Mouse (Mus musculus) Patski (cell line): Measurements from ENCODE around the gene Trcg1. TPM values are rescaled to one million over a fixed set of nuclear protein-coding genes. Genes with fewer than 3 reads are reported as not detected.

Experiments used
- ATAC-seq: fragments of 100-300 bp; one replicate; pipeline ENCODE4 v1.8.0; 2021
- CTCF ChIA-PET: fragments of 350-600 bp; sonication (Branson Sonifier 250); formaldehyde crosslinking; loops from one replicate; lab custom pipeline; 2022; ENCODE audit warnings: inconsistent platforms; lab: Charles Lee
- POLR2A ChIA-PET: fragments of 350-600 bp; sonication (Branson Sonifier 250); formaldehyde crosslinking; loops from one replicate; lab custom pipeline; 2022; ENCODE audit warnings: antibody characterized with exemption, inconsistent platforms; lab: Charles Lee
- DNase-seq: peaks from one replicate; pipeline ENCODE4 v3.0.0-alpha.2; 2011; ENCODE audit warnings: low read depth, low spot score
- H3K27me3 ChIP-seq: fragments of 371-371 bp; one replicate; pipeline ENCODE4 v1.5.1; 2021
- CTCF ChIP-seq: fragments of 100-300 bp; IDR thresholded peaks from one replicate; pipeline ENCODE4 v1.5.1; 2021
- in situ Hi-C: fragments of 300-500 bp; cut with MboI; formaldehyde crosslinking; loops from 3 replicates; pipeline ENCODE4 v1.11.1; 2018; ENCODE audit warnings: low pct_unique_long_range_greater_than_20kb, mixed read lengths
- polyA plus RNA-seq: library from polyadenylated mRNA; unstranded; gene quantifications from one replicate; pipeline ENCODE4 v1.2.3, GENCODE M21; 2021

Gene Trcg1
- polyA plus RNA-seq, 1 experiment from 2014 or later = not detected

- no peak for TF ChIP-seq CTCF
- in situ Hi-C loops = no loop called here
- ATAC-seq = peak; percentile 54
- H3K27me3 ChIP-seq = no peaks in the 10 kb centered on the region
- peak; percentile 78 for DNase-seq
- POLR2A ChIA-PET = interaction anchor here (0.6 to 2.0 kb wide), 3 partner anchors 9 to 10 kb away, joined by 3 to 5 read pairs (median 4); no protein-coding TSS in a partner anchor
- CTCF ChIA-PET = interaction anchor here (1.0 to 1.1 kb wide), 2 partner anchors 16 to 190 kb away, joined by 3 to 4 read pairs; no protein-coding TSS in a partner anchor
These were observed 10.9 kb downstream of the Trcg1 start for GRCm38 (mm10) chr9:57247201-57247671.

- ChIA-PET POLR2A (interaction anchor here (0.7 to 2.0 kb wide), 4 partner anchors 10 to 35 kb away, joined by 3 to 5 read pairs (median 4); no protein-coding TSS in a partner anchor), CTCF (interaction anchor here (1.0 kb wide), 1 partner anchor 189 kb away, joined by 3 read pairs; no protein-coding TSS in a partner anchor)
- no peak for TF ChIP-seq CTCF
- ATAC-seq = peak; percentile 3
- H3K27me3 ChIP-seq = no peaks in the 10 kb centered on the region
- DNase-seq = no peak
- in situ Hi-C loops = no loop called here
These were observed 11.9 kb downstream of the Trcg1 start for GRCm38 (mm10) chr9:57248030-57248942.

- in situ Hi-C loops = no loop called here
- ATAC-seq (no peak), DNase-seq (no peak)
- no peaks in the 10 kb centered on the region for H3K27me3 ChIP-seq
- TF ChIP-seq CTCF = no peak
- CTCF ChIA-PET = no interaction called here
- POLR2A ChIA-PET = no interaction called here
These were observed 13.7 kb downstream of the Trcg1 start for GRCm38 (mm10) chr9:57250026-57250425.

- in situ Hi-C loops = no loop called here
- ChIA-PET POLR2A (no interaction called here), CTCF (no interaction called here)
- ATAC-seq = no peak
- no peak for TF ChIP-seq CTCF
- no peaks in the 10 kb centered on the region for H3K27me3 ChIP-seq
- DNase-seq = no peak
These were observed 14.8 kb downstream of the Trcg1 start for GRCm38 (mm10) chr9:57251139-57251538.

GRCm38 (mm10) chr9:57254061-57254460 is 17.7 kb downstream of the Trcg1 start:
- DNase-seq (no peak), ATAC-seq (no peak)
- in situ Hi-C loops = no loop called here
- ChIA-PET CTCF (no interaction called here), POLR2A (interaction anchor here (1.1 kb wide), 1 partner anchor 25 kb away, joined by 3 read pairs; no protein-coding TSS in a partner anchor)
- H3K27me3 ChIP-seq = no peaks in the 10 kb centered on the region
- no peak for TF ChIP-seq CTCF

- H3K27me3 ChIP-seq = no peaks in the 10 kb centered on the region
- in situ Hi-C loops = no loop called here
- TF ChIP-seq CTCF = no peak
- DNase-seq = no peak
- no peak for ATAC-seq
- ChIA-PET POLR2A (interaction anchor here (0.8 to 1.1 kb wide), 3 partner anchors 10 to 172 kb away, joined by 3 read pairs; no protein-coding TSS in a partner anchor), CTCF (interaction anchor here (1.2 kb wide), 1 partner anchor 9 kb away, joined by 4 read pairs; no protein-coding TSS in a partner anchor)
These were observed 18.6 kb downstream of the Trcg1 start for GRCm38 (mm10) chr9:57254823-57255495.

- H3K27me3 ChIP-seq = no peaks in the 10 kb centered on the region
- ATAC-seq = no peak
- ChIA-PET CTCF (no interaction called here), POLR2A (interaction anchor here (1.0 to 1.2 kb wide), 2 partner anchors 9 to 177 kb away, joined by 3 to 4 read pairs; no protein-coding TSS in a partner anchor)
- DNase-seq = no peak
- in situ Hi-C loops = no loop called here
- TF ChIP-seq CTCF = no peak
These were observed 20.0 kb downstream of the Trcg1 start for GRCm38 (mm10) chr9:57256309-57256708.

GRCm38 (mm10) chr9:57256861-57257260 is 20.5 kb downstream of the Trcg1 start:
- POLR2A ChIA-PET = interaction anchor here (1.2 kb wide), 1 partner anchor 176 kb away, joined by 4 read pairs; no protein-coding TSS in a partner anchor
- TF ChIP-seq CTCF = no peak
- no peaks in the 10 kb centered on the region for H3K27me3 ChIP-seq
- ATAC-seq (no peak), DNase-seq (no peak)
- CTCF ChIA-PET = interaction anchor here (1.1 kb wide), 1 partner anchor 176 kb away, joined by 3 read pairs; no protein-coding TSS in a partner anchor
- in situ Hi-C loops = no loop called here

GRCm38 (mm10) chr9:57257627-57258026 is 21.3 kb downstream of the Trcg1 start:
- no peaks in the 10 kb centered on the region for H3K27me3 ChIP-seq

GRCm38 (mm10) chr9:57259736-57260135 is 23.4 kb downstream of the Trcg1 start:
- in situ Hi-C loops = loop anchor here (5.0 kb wide), 2 partner anchors 78 to 173 kb away; no protein-coding TSS in a partner anchor
- CTCF ChIA-PET = interaction anchor here (1.0 to 1.6 kb wide), 6 partner anchors 10 to 190 kb away, joined by 3 to 4 read pairs (median 4); no protein-coding TSS in a partner anchor
- ATAC-seq (no peak), DNase-seq (no peak)
- no peaks in the 10 kb centered on the region for H3K27me3 ChIP-seq
- POLR2A ChIA-PET = no interaction called here
- TF ChIP-seq CTCF = no peak

More at GRCm38 (mm10) chr9:57257627-57258026, 21.3 kb downstream of the Trcg1 start:
- no peak for TF ChIP-seq CTCF
- CTCF ChIA-PET = interaction anchor here (1.1 kb wide), 1 partner anchor 175 kb away, joined by 3 read pairs; no protein-coding TSS in a partner anchor
- DNase-seq (no peak), ATAC-seq (no peak)
- in situ Hi-C loops = no loop called here
- POLR2A ChIA-PET = interaction anchor here (1.2 kb wide), 1 partner anchor 176 kb away, joined by 4 read pairs; no protein-coding TSS in a partner anchor
